Comparison of ENCODE assay signal across 23 mouse cellular contexts in genomic region chr9:43751111-43751510, GRCm38 (mm10). TPM values are rescaled to one million over a fixed set of nuclear protein-coding genes. Genes with fewer than 3 reads are reported as not detected.
DNase-seq lines count a peak whose midpoint lies in the region; ATAC-seq and TF ChIP-seq lines count a peak whose summit lies in the region.
"Had no signal": no experiment of that assay in that cellular context is flagged by ENCODE, and none has a peak within 500 bp of the region (broad histone marks: within the 10 kb centered on the region; RNA-seq: fewer than 3 reads in every experiment).

No protein-coding gene starts in this region.

- H3K27ac ChIP-seq in forebrain, embryonic 10.5 days, result peak overlapping the region; percentile 63; the same call in 1 of the 2 replicates
- H3K27ac ChIP-seq in forebrain, embryonic 16.5 days (ENCODE audit: low read length), result no peak overlapping the region
- peak overlapping the region; percentile 55; the same call in 1 of the 2 replicates for H3K27ac ChIP-seq in hindbrain, embryonic 12.5 days
- no peak overlapping the region for H3K27ac ChIP-seq in hindbrain, postnatal 0 days
- peak overlapping the region; percentile 32 for H3K27ac ChIP-seq in liver, adult 2 months (replicated peaks; ENCODE audit: insufficient read depth, low read depth, low read length)
- H3K27ac ChIP-seq: embryonic facial prominence, embryonic 12.5 days; forebrain, embryonic 12.5 days had no signal

- H3K9me3 ChIP-seq in forebrain, embryonic 10.5 days, result no peaks in the 10 kb centered on the region
- no peaks in the 10 kb centered on the region for H3K9me3 ChIP-seq in forebrain, embryonic 16.5 days (ENCODE audit: control insufficient read depth, low read length)
- H3K9me3 ChIP-seq in hindbrain, embryonic 12.5 days (replicated peaks), result no peaks in the 10 kb centered on the region
- H3K9me3 ChIP-seq in hindbrain, postnatal 0 days (ENCODE audit: low read length), result no peaks in the 10 kb centered on the region
- H3K9me3 ChIP-seq: embryonic facial prominence, embryonic 10.5 days; embryonic facial prominence, embryonic 12.5 days; forebrain, embryonic 12.5 days had no signal

- peaks cover 16% of the 10 kb centered on the region for H3K27me3 ChIP-seq in forebrain, embryonic 10.5 days (ENCODE audit: poor library complexity, severe bottlenecking)
- no peaks in the 10 kb centered on the region for H3K27me3 ChIP-seq in forebrain, embryonic 16.5 days (replicated peaks; ENCODE audit: control insufficient read depth, insufficient read depth, low read length)
- no peaks in the 10 kb centered on the region for H3K27me3 ChIP-seq in hindbrain, embryonic 12.5 days
- no peaks in the 10 kb centered on the region for H3K27me3 ChIP-seq in hindbrain, postnatal 0 days (ENCODE audit: insufficient read depth, low read length)
- no peaks in the 10 kb centered on the region for H3K27me3 ChIP-seq in liver, adult 2 months (ENCODE audit: control insufficient read depth, insufficient read depth, low read length)
- H3K27me3 ChIP-seq: embryonic facial prominence, embryonic 12.5 days had no signal

- H3K4me2 ChIP-seq in forebrain, embryonic 16.5 days (ENCODE audit: low read length), result no peak overlapping the region
- no peak overlapping the region for H3K4me2 ChIP-seq in hindbrain, embryonic 12.5 days (replicated peaks)
- no peak overlapping the region for H3K4me2 ChIP-seq in hindbrain, postnatal 0 days (ENCODE audit: low read depth, low read length)
- H3K4me2 ChIP-seq: embryonic facial prominence, embryonic 12.5 days; forebrain, embryonic 12.5 days had no signal

- no peak for TF ChIP-seq CTCF in hindbrain, postnatal 0 days (IDR thresholded peaks at IDR 0.05; ENCODE audit: low read depth)
- no peak for TF ChIP-seq CTCF in liver, adult 2 months (IDR thresholded peaks at IDR 0.05; ENCODE audit: low read depth, low read length)

- H3K4me3 ChIP-seq in forebrain, embryonic 10.5 days, result no peak overlapping the region
- no peak overlapping the region for H3K4me3 ChIP-seq in forebrain, embryonic 16.5 days (replicated peaks; ENCODE audit: low read length)
- no peak overlapping the region for H3K4me3 ChIP-seq in hindbrain, embryonic 12.5 days
- no peak overlapping the region for H3K4me3 ChIP-seq in hindbrain, postnatal 0 days (ENCODE audit: low read length)
- H3K4me3 ChIP-seq in liver, adult 2 months (ENCODE audit: insufficient read depth, low read depth, low read length), result no peak overlapping the region
- H3K4me3 ChIP-seq: embryonic facial prominence, embryonic 10.5 days; embryonic facial prominence, embryonic 12.5 days; forebrain, embryonic 12.5 days had no signal

- H3K79me2 ChIP-seq in liver, adult 2 months (ENCODE audit: control insufficient read depth, insufficient read depth, low read length), result peaks cover 59% of the 10 kb centered on the region; the same call in 1 of the 2 replicates

- H3K36me3 ChIP-seq in forebrain, embryonic 10.5 days (replicated peaks), result peaks cover 51% of the 10 kb centered on the region
- no peaks in the 10 kb centered on the region for H3K36me3 ChIP-seq in forebrain, embryonic 16.5 days (ENCODE audit: control insufficient read depth, insufficient read depth)
- no peaks in the 10 kb centered on the region for H3K36me3 ChIP-seq in hindbrain, embryonic 12.5 days
- no peaks in the 10 kb centered on the region for H3K36me3 ChIP-seq in hindbrain, postnatal 0 days (ENCODE audit: insufficient read depth, low read length)
- H3K36me3 ChIP-seq in liver, adult 2 months (ENCODE audit: control insufficient read depth, insufficient read depth, low read length), result no peaks in the 10 kb centered on the region
- H3K36me3 ChIP-seq: embryonic facial prominence, embryonic 12.5 days; G1E had no signal

- DNase-seq in forebrain, embryonic 10.5 days (ENCODE audit: extremely low spot score, low spot score), result no peak
- DNase-seq in hindbrain, postnatal 0 days (ENCODE audit: low spot score), result no peak
- peak; percentile 78 for DNase-seq in liver, adult 2 months (ENCODE audit: extremely low read depth, low read depth, low spot score)
- DNase-seq in liver, result no peak
- peak; percentile 17 for DNase-seq in MN1 (ENCODE audit: low spot score)
- DNase-seq: adrenal gland, adult 2 months; adrenal gland, postnatal 14 days; adrenal gland, postnatal 36 days; B cell, adult 2 months; cerebellum, adult 11-12 months; cerebellum, adult 2 months; cerebellum, adult 9-10 months; cerebellum, postnatal 10 days; cerebellum, postnatal 25 days; forebrain, postnatal 0 days had no signal

- H3K4me1 ChIP-seq in forebrain, embryonic 10.5 days, result peaks cover 93% of the 10 kb centered on the region
- peaks cover 51% of the 10 kb centered on the region for H3K4me1 ChIP-seq in forebrain, embryonic 16.5 days (replicated peaks; ENCODE audit: control insufficient read depth, insufficient read depth, low read length)
- H3K4me1 ChIP-seq in hindbrain, embryonic 12.5 days, result peaks cover 100% of the 10 kb centered on the region
- H3K4me1 ChIP-seq in hindbrain, postnatal 0 days (ENCODE audit: insufficient read depth, low read length), result peaks cover 48% of the 10 kb centered on the region
- H3K4me1 ChIP-seq in liver, adult 2 months (ENCODE audit: control insufficient read depth, insufficient read depth, low read length), result peaks cover 68% of the 10 kb centered on the region

- no peak for TF ChIP-seq POLR2A in liver, adult 2 months (IDR thresholded peaks at IDR 0.05; ENCODE audit: extremely low read depth, insufficient read depth, low read length)

- ATAC-seq in forebrain, embryonic 16.5 days, result no peak
- ATAC-seq in hindbrain, embryonic 12.5 days (ENCODE audit: low FRiP score), result no peak
- ATAC-seq in hindbrain, postnatal 0 days, result no peak
- ATAC-seq: CD4-positive, CD25-positive, alpha-beta regulatory T cell, adult 4 months; forebrain, embryonic 14.5 days; forebrain, postnatal 0 days had no signal

- no peak overlapping the region for H3K9ac ChIP-seq in forebrain, embryonic 16.5 days (replicated peaks; ENCODE audit: low read depth, low read length)
- no peak overlapping the region for H3K9ac ChIP-seq in hindbrain, embryonic 12.5 days
- H3K9ac ChIP-seq in hindbrain, postnatal 0 days (replicated peaks; ENCODE audit: low read length), result no peak overlapping the region
- no peak overlapping the region for H3K9ac ChIP-seq in liver, adult 2 months (ENCODE audit: low read depth, low read length)
- H3K9ac ChIP-seq: embryonic facial prominence, embryonic 12.5 days; forebrain, embryonic 12.5 days; forebrain, postnatal 0 days had no signal

- WGBS in forebrain, embryonic 10.5 days, result 63% methylated on average over 8 of the region's 8 CpGs
- WGBS in forebrain, embryonic 16.5 days, result 71% methylated on average over 8 of the region's 8 CpGs
- 34% methylated on average over 8 of the region's 8 CpGs for WGBS in hindbrain, embryonic 12.5 days
- 47% methylated on average over 8 of the region's 8 CpGs for WGBS in hindbrain, postnatal 0 days
- WGBS in liver, adult 2 months, result 51% methylated on average over 8 of the region's 8 CpGs

RNA-seq across cellular contexts. Expression of gene Nectin1, which starts 7.3 kb away (rescaled TPM):
- polyA plus RNA-seq in forebrain, embryonic 10.5 days (2016; fragmentation: Nextera tagmentation; extraction: Ambion mirVana), result 7.4 and 7.6 TPM in 2 replicates
- 8.6 and 10.1 TPM in 2 replicates for polyA plus RNA-seq in forebrain, embryonic 16.5 days (2015; fragmentation: Nextera tagmentation; extraction: Ambion mirVana)
- polyA plus RNA-seq in hindbrain, embryonic 12.5 days (2016; fragmentation: Nextera tagmentation; extraction: Ambion mirVana), result 12.9 and 13.0 TPM in 2 replicates
- total RNA-seq in hindbrain, postnatal 0 days (2014; rRNA removed), result 69.2 and 72.8 TPM in 2 replicates
- 15.7 and 17.1 TPM in 2 replicates for polyA plus RNA-seq in hindbrain, postnatal 0 days (2015; fragmentation: Nextera tagmentation; extraction: Ambion mirVana)
- 4.0 and 10.3 TPM in 2 replicates for total RNA-seq in liver, adult 2 months (2014; rRNA removed)
- 38.6 and 48.0 TPM in 2 replicates for polyA plus RNA-seq in liver, adult 2 months (2012; rRNA removed)
- polyA plus RNA-seq: G1E had no signal

Comparison
In these comparisons a context has a peak if more than half of its experiments do, and no peak if none do; other contexts are left out.
1. DNase-seq: peak in liver, adult 2 months (single experiment) and MN1 (single experiment); none in forebrain, embryonic 10.5 days (single experiment), hindbrain, postnatal 0 days (single experiment) and liver (single experiment).
2. H3K27ac ChIP-seq: peak in forebrain, embryonic 10.5 days (single experiment), hindbrain, embryonic 12.5 days (single experiment) and liver, adult 2 months (single experiment); none in forebrain, embryonic 16.5 days (single experiment) and hindbrain, postnatal 0 days (single experiment).